Mouse (Mus musculus): ENCODE data around the gene Eif4a1.

DNA sequence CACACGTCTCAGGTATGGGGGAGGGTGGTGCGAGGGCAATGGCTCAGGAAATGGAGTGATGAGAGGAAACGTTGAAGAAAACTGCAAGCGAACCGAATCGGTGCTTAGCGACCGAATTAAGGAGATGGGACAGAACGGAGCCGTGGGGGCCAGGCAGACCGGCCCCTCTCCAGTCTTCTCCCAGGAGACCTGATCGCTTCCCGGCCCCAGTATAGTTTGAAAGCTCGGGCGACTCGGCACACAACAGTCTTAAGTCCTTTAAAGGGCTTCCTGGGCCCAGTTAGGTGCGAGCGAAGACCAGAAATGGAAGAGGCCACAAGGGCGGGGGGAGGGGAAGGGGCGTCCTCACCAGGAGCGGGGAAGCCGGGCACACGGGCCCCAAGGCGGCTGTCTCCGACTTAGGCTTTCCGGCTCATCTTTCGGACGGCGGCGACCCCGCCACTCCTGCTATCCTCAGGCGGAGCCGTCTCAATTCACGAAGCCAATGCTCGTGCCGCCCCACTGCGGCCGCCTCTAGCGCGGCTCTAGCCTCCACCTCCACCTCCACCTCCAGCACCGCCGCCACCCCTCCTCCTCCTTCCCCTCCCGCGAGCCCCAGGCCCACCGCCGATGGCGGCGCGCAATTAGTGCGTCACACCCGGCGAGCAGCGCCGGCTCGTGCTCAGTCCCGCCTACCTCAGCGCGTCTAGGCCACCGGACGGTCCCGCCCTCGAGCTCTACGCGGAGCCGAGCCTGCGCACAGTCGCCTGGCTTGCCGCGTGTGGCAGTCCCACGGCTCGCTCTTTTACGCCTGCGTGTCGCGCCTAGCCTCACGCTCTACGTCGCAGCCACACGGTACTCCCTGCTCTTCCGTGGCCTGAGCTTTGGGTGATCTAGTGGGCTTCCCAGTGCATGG is 9.3 kb upstream of the Eif4a1 start, which contains the start of gene Senp3:
- no peak for TF ChIP-seq CTCF (IDR thresholded peaks at IDR 0.05; ENCODE audit: low read depth, low read length)
- TF ChIP-seq POLR2A (IDR thresholded peaks at IDR 0.05; ENCODE audit: borderline replicate concordance, low read depth, low read length), result no peak

Measured in bone marrow macrophage, adult 2 months (primary cell).